Mouse (Mus musculus) liver, embryonic 14.5 days (tissue): ENCODE measurements at regions not wholly inside any gene's neighbourhood (a gene's known extent, or its start where the extent isn't known, plus 50 kb on each side); places are given as distances from the start of the nearest gene placed in this dataset.

Experiments used
- ATAC-seq: fragments of 200-750 bp; cut with Nextera tagmentation; 2 replicates; pipeline ENCODE4 v1.8.0; 2017; ENCODE audit warnings: moderate number of reproducible peaks, mild to moderate bottlenecking, moderate library complexity; ENCODE audit not compliant: insufficient read depth
- DNase-seq, 3 experiments: peaks; one replicate each; pipeline ENCODE4 v3.0.0-alpha.2; 2012 to 2013; ENCODE audit warnings: low read depth in 3 of 3, low spot score in 3 of 3
- H3K27ac ChIP-seq: fragments of 300-500 bp; sonication (generic); 2 replicates; pipeline ENCODE4 v1.5.1; 2014; ENCODE audit warnings: moderate library complexity, mild to moderate bottlenecking, control low read depth, inconsistent platforms
- H3K27me3 ChIP-seq: fragments of 300-500 bp; sonication (generic); 2 replicates; pipeline ENCODE4 v1.6.1; 2014; ENCODE audit warnings: mild to moderate bottlenecking, low read length, moderate library complexity; ENCODE audit not compliant: control insufficient read depth, insufficient read depth
- H3K36me3 ChIP-seq: fragments of 300-500 bp; sonication (generic); replicated peaks from 2 replicates; pipeline ENCODE4 v1.6.1; 2014; ENCODE audit warnings: low read depth; ENCODE audit not compliant: control insufficient read depth, insufficient read depth
- H3K4me1 ChIP-seq, 2 experiments: fragments of 200-500 bp in 1 of 2; fragments of 300-500 bp in 1 of 2; sonication (generic) in 1 of 2; replicated peaks; 2 replicates each; pipeline ENCODE4 v1.6.1; 2012 to 2014; ENCODE audit warnings: antibody characterized with exemption in 1 of 2, inconsistent platforms in 1 of 2, low read length in 1 of 2; ENCODE audit not compliant: control insufficient read depth in 2 of 2, insufficient read depth in 2 of 2
- H3K4me2 ChIP-seq: fragments of 300-500 bp; sonication (generic); 2 replicates; pipeline ENCODE4 v1.6.1; 2014; ENCODE audit warnings: low read depth, mild to moderate bottlenecking, control low read depth, moderate library complexity
- H3K4me3 ChIP-seq, 2 experiments: fragments of 200-500 bp in 1 of 2; fragments of 300-500 bp in 1 of 2; sonication (generic) in 1 of 2; 2 replicates each; pipeline ENCODE4 v1.5.1; 2012 to 2014; ENCODE audit warnings: low read depth in 2 of 2, low read length in 2 of 2, mild to moderate bottlenecking in 2 of 2, control low read depth in 1 of 2, inconsistent platforms in 1 of 2, moderate library complexity in 1 of 2; ENCODE audit not compliant: insufficient read depth in 1 of 2
- H3K9ac ChIP-seq: fragments of 300-500 bp; sonication (generic); replicated peaks from 2 replicates; pipeline ENCODE4 v1.6.1; 2014; ENCODE audit warnings: mild to moderate bottlenecking, control low read depth, moderate library complexity
- H3K9me3 ChIP-seq: fragments of 300-500 bp; sonication (generic); 2 replicates; pipeline ENCODE4 v1.6.1; 2016; ENCODE audit warnings: low read length, mixed read lengths; ENCODE audit not compliant: control insufficient read depth
- CTCF ChIP-seq: IDR thresholded peaks from 2 replicates; pipeline ENCODE4 v1.5.1; 2016; ENCODE audit warnings: antibody characterized with exemption, low read depth, control low read depth
- EP300 ChIP-seq: IDR thresholded peaks from 2 replicates; pipeline ENCODE4 v1.6.1; 2016; ENCODE audit warnings: antibody characterized with exemption, low read depth
- WGBS: fragments of 180-500 bp; shearing (Covaris S2); extraction: QIAGEN DNeasy Blood & Tissue Kit; methylation state at CpG from one replicate; pipeline ENCODE4 v1.1.7; 2014; ENCODE audit not compliant: insufficient replicate concordance; 5-methylcytosine and 5-hydroxymethylcytosine counted together

GRCm38 (mm10) chr16:95899672-95900071 is 91.1 kb downstream of the Psmg1 start:
- no peaks in the 10 kb centered on the region for H3K36me3 ChIP-seq
- no peak for DNase-seq
- H3K27me3 ChIP-seq: no peaks in the 10 kb centered on the region
- ATAC-seq: no peak
- TF ChIP-seq EP300: no peak
- TF ChIP-seq CTCF: no peak
- H3K9me3 ChIP-seq: no peaks in the 10 kb centered on the region
- no peak overlapping the region for H3K4me3 ChIP-seq
- WGBS: 48% methylated on average over 3 of the region's 3 CpGs
- no peak overlapping the region for H3K9ac ChIP-seq
- peaks cover 0 to 2% of the 10 kb centered on the region in 2 experiments; a peak in 1 of 4 replicates for H3K4me1 ChIP-seq
- H3K27ac ChIP-seq: no peak overlapping the region
- no peak overlapping the region for H3K4me2 ChIP-seq

- 63% methylated on average over 7 of the region's 7 CpGs for WGBS
- TF ChIP-seq CTCF (no peak), EP300 (no peak)
- no peak for ATAC-seq
Observed at GRCm38 (mm10) chr16:95897843-95898242, 92.9 kb downstream of the Psmg1 start.

GRCm38 (mm10) chr16:95896126-95896525 is 94.6 kb downstream of the Psmg1 start:
- ATAC-seq (no peak), DNase-seq (no peak)
- no peak overlapping the region for H3K4me2 ChIP-seq
- H3K9ac ChIP-seq: no peak overlapping the region
- WGBS: 70% methylated on average over 6 of the region's 6 CpGs
- H3K4me1 ChIP-seq: peaks cover 0 to 7% of the 10 kb centered on the region in 2 experiments; a peak in 2 of 4 replicates
- peak; percentile 54 for TF ChIP-seq CTCF
- no peak for TF ChIP-seq EP300
- no peaks in the 10 kb centered on the region for H3K9me3 ChIP-seq
- no peaks in the 10 kb centered on the region for H3K36me3 ChIP-seq
- no peak overlapping the region for H3K4me3 ChIP-seq
- H3K27me3 ChIP-seq: no peaks in the 10 kb centered on the region
- no peak overlapping the region for H3K27ac ChIP-seq

More at GRCm38 (mm10) chr16:95897843-95898242, 92.9 kb downstream of the Psmg1 start:
- H3K4me2 ChIP-seq: no peak overlapping the region
- H3K9me3 ChIP-seq: no peaks in the 10 kb centered on the region
- no peak overlapping the region for H3K27ac ChIP-seq
- H3K4me1 ChIP-seq: peaks cover 0 to 7% of the 10 kb centered on the region in 2 experiments; a peak in 2 of 4 replicates
- no peaks in the 10 kb centered on the region for H3K36me3 ChIP-seq
- no peak overlapping the region for H3K4me3 ChIP-seq
- no peaks in the 10 kb centered on the region for H3K27me3 ChIP-seq
- H3K9ac ChIP-seq: no peak overlapping the region
- no peak for DNase-seq

GRCm38 (mm10) chr16:95893534-95894290 is 97.0 kb downstream of the Psmg1 start:
- TF ChIP-seq EP300 (no peak), CTCF (no peak)
- Histone ChIP-seq H3K4me1 (peaks cover 0 to 7% of the 10 kb centered on the region in 2 experiments; a peak in 2 of 4 replicates), H3K9me3 (no peaks in the 10 kb centered on the region), H3K36me3 (no peaks in the 10 kb centered on the region), H3K4me3 (no peak overlapping the region), H3K27ac (no peak overlapping the region), H3K9ac (no peak overlapping the region), H3K27me3 (no peaks in the 10 kb centered on the region), H3K4me2 (no peak overlapping the region)
- DNase-seq: no peak
- no peak for ATAC-seq
- WGBS: 40% methylated on average over 6 of the region's 6 CpGs

- Histone ChIP-seq H3K4me2 (no peak overlapping the region), H3K9ac (no peak overlapping the region), H3K36me3 (no peaks in the 10 kb centered on the region), H3K4me3 (no peak overlapping the region), H3K27ac (no peak overlapping the region), H3K27me3 (no peaks in the 10 kb centered on the region), H3K4me1 (peaks cover 0 to 7% of the 10 kb centered on the region in 2 experiments; a peak in 2 of 4 replicates), H3K9me3 (no peaks in the 10 kb centered on the region)
- WGBS: 57% methylated on average over 3 of the region's 3 CpGs
- DNase-seq (no peak), ATAC-seq (no peak)
- TF ChIP-seq EP300 (no peak), CTCF (no peak)
Observed at GRCm38 (mm10) chr16:95892356-95892755, 98.4 kb downstream of the Psmg1 start.
